Mouse (Mus musculus) embryonic facial prominence, embryonic 15.5 days (tissue): ENCODE measurements around the gene Lyg2. TPM values are rescaled to one million over a fixed set of nuclear protein-coding genes. Genes with fewer than 3 reads are reported as not detected.

ENCODE experiments used
- ATAC-seq: fragments of 200-750 bp; cut with Nextera tagmentation; 2 replicates; pipeline ENCODE4 v1.8.0; 2017; ENCODE audit warnings: low read depth, moderate TSS enrichment; ENCODE audit not compliant: insufficient number of reproducible peaks, low FRiP score, low TSS enrichment
- H3K27ac ChIP-seq: fragments of 300-500 bp; sonication (generic); replicated peaks from 2 replicates; pipeline ENCODE4 v1.5.1; 2015; ENCODE audit warnings: mild to moderate bottlenecking, inconsistent platforms
- H3K27me3 ChIP-seq: fragments of 300-500 bp; sonication (generic); 2 replicates; pipeline ENCODE4 v1.6.1; 2015; ENCODE audit warnings: inconsistent platforms
- H3K36me3 ChIP-seq: fragments of 300-500 bp; sonication (generic); 2 replicates; pipeline ENCODE4 v1.6.1; 2015; ENCODE audit warnings: mild to moderate bottlenecking, inconsistent platforms
- H3K4me1 ChIP-seq: fragments of 300-500 bp; sonication (generic); 2 replicates; pipeline ENCODE4 v1.6.1; 2015; ENCODE audit warnings: inconsistent platforms
- H3K4me2 ChIP-seq: fragments of 300-500 bp; sonication (generic); replicated peaks from 2 replicates; pipeline ENCODE4 v1.6.1; 2015; ENCODE audit warnings: mild to moderate bottlenecking, inconsistent platforms
- H3K4me3 ChIP-seq: fragments of 300-500 bp; sonication (generic); replicated peaks from 2 replicates; pipeline ENCODE4 v1.5.1; 2015; ENCODE audit warnings: mild to moderate bottlenecking, inconsistent platforms
- H3K9ac ChIP-seq: fragments of 300-500 bp; sonication (generic); 2 replicates; pipeline ENCODE4 v1.6.1; 2015; ENCODE audit warnings: inconsistent platforms
- H3K9me3 ChIP-seq: fragments of 300-500 bp; sonication (generic); replicated peaks from 2 replicates; pipeline ENCODE4 v1.6.1; 2016; ENCODE audit warnings: inconsistent platforms
- WGBS: fragments of 180-500 bp; shearing (Covaris S2); methylation state at CpG from one replicate; pipeline ENCODE4 v1.1.7; 2015; 5-methylcytosine and 5-hydroxymethylcytosine counted together
- polyA plus RNA-seq: library from polyadenylated mRNA; unstranded; fragments of >200 nt; fragmentation: Nextera tagmentation; extraction: Ambion mirVana; gene quantifications from 2 replicates; pipeline ENCODE4 v1.2.1, GENCODE M21; 2015

Gene Lyg2
- polyA plus RNA-seq, 1 experiment from 2014 or later, result 1.7 TPM

GRCm38 (mm10) chr1:37877736-37878460, 38.4 kb downstream of the Lyg2 start:
- no peak for ATAC-seq
- H3K36me3 ChIP-seq, result peaks cover 64% of the 10 kb centered on the region
- WGBS, result 94% methylated on average over 13 of the region's 13 CpGs
- no peak overlapping the region for H3K9ac ChIP-seq
- no peaks in the 10 kb centered on the region for H3K27me3 ChIP-seq
- no peak overlapping the region for H3K4me3 ChIP-seq
- no peaks in the 10 kb centered on the region for H3K9me3 ChIP-seq
- H3K27ac ChIP-seq, result no peak overlapping the region
- no peak overlapping the region for H3K4me2 ChIP-seq
- peaks cover under 1% of the 10 kb centered on the region; the same call in 1 of the 2 replicates for H3K4me1 ChIP-seq

DNA sequence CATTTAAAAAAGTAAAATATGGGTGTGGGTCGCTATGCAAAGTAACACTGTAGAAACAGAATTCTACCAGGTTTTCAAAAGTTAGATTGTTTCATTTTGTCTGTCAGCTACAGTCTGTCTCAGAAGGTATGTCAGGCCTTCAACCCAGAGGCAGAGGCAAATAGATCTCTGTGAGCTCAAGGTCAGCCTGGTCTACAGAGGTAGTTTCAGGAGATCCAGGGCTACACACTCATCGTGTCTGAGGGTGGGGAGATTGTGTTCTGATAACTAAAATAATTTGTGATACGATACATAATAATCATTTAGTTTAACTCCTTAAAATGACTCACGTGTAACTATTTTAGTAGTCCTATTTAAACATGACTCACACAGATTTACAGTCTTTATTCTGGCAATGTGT, 43.1 kb downstream of the Lyg2 start:
- no peak overlapping the region for H3K27ac ChIP-seq
- no peaks in the 10 kb centered on the region for H3K9me3 ChIP-seq
- H3K36me3 ChIP-seq, result peaks cover 34% of the 10 kb centered on the region
- H3K4me3 ChIP-seq, result peak overlapping the region; percentile 62; the same call in 1 of the 2 replicates
- 90% methylated on average over 4 of the region's 4 CpGs for WGBS
- peaks cover 10% of the 10 kb centered on the region for H3K4me1 ChIP-seq
- no peak overlapping the region for H3K9ac ChIP-seq
- no peaks in the 10 kb centered on the region for H3K27me3 ChIP-seq
- ATAC-seq, result no peak
- H3K4me2 ChIP-seq, result peak overlapping the region; percentile 72; the same call in 1 of the 2 replicates

- Histone ChIP-seq H3K27me3 (no peaks in the 10 kb centered on the region), H3K9ac (no peak overlapping the region; the same call in 1 of the 2 replicates), H3K4me2 (peak overlapping the region; percentile 72), H3K4me1 (peaks cover 10% of the 10 kb centered on the region), H3K4me3 (peak overlapping the region; percentile 62), H3K9me3 (no peaks in the 10 kb centered on the region), H3K36me3 (peaks cover 27% of the 10 kb centered on the region), H3K27ac (peak overlapping the region; percentile 76)
- WGBS, result 5% methylated on average over 33 of the region's 33 CpGs
- ATAC-seq, result peak; percentile 90
Observed at GRCm38 (mm10) chr1:37872131-37873067, 43.9 kb downstream of the Lyg2 start.

DNA sequence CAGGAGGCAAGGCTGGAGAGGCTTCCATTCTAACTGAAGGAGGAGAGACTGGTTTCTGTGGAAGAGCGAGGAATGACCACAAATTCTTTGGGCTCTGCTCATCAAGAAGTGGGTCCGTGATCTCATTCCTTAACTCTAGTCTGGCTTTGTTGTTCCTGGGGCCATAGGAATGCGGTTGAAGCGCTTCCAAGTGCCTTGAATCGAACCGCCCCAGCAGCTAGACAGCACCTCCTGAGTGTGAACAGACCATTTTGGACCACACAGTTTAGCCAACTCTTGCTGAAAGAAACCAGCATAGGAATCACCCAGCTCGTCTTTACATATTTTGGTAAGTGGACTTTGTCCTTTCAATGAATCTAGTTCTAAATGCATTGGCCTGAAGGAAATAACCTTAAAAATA, 44.6 kb downstream of the Lyg2 start, which contains the start of gene Lipt1:
Lipt1 (plus strand) TSS at position 35 of the 400 bp plus-strand sequence.
- H3K4me3 ChIP-seq, result peak within 1 kb of the TSS; percentile 62
- WGBS, result 10% methylated on average over 7 of the region's 7 CpGs
- ATAC-seq, result no peak
- no peak within 1 kb of the TSS; the same call in 1 of the 2 replicates for H3K9ac ChIP-seq
- H3K27ac ChIP-seq, result peak within 1 kb of the TSS; percentile 76
- H3K4me1 ChIP-seq, result peaks cover 10% of the 10 kb centered on the region
- peaks cover 20% of the 10 kb centered on the region for H3K36me3 ChIP-seq
- no peaks in the 10 kb centered on the region for H3K27me3 ChIP-seq
- no peaks in the 10 kb centered on the region for H3K9me3 ChIP-seq
- peak within 1 kb of the TSS; percentile 72 for H3K4me2 ChIP-seq

- H3K27me3 ChIP-seq, result no peaks in the 10 kb centered on the region
- no peak overlapping the region for H3K27ac ChIP-seq
- no peak overlapping the region for H3K4me3 ChIP-seq
- H3K9me3 ChIP-seq, result no peaks in the 10 kb centered on the region
- H3K36me3 ChIP-seq, result no peaks in the 10 kb centered on the region
- H3K4me1 ChIP-seq, result peaks cover 17% of the 10 kb centered on the region
- H3K4me2 ChIP-seq, result no peak overlapping the region
- 47% methylated on average over 2 of the region's 2 CpGs for WGBS
- no peak for ATAC-seq
- H3K9ac ChIP-seq, result no peak overlapping the region
Observed at GRCm38 (mm10) chr1:37869362-37869761, 46.9 kb downstream of the Lyg2 start.

DNA sequence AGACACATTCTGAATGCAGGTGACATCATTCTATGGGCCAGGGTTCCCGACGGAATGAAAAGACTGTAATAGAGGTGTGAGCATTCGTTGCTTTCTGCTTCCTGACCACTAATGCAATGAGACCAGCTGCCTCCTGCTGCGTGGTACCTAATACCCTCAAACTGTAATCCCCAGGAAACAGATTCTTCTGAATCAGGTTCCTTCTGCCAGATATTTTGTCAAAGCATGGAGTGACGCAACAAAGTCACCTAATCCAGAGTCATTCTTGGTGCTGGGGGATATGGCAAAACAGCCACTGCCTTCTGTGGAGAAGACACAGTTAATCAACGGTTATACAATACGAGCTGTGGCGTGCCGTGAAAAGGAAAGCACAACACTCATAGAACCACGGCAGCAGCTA, 47.7 kb downstream of the Lyg2 start:
- no peak overlapping the region for H3K9ac ChIP-seq
- no peaks in the 10 kb centered on the region for H3K36me3 ChIP-seq
- no peaks in the 10 kb centered on the region for H3K27me3 ChIP-seq
- 52% methylated on average over 10 of the region's 10 CpGs for WGBS
- H3K4me1 ChIP-seq, result peaks cover 17% of the 10 kb centered on the region
- no peak for ATAC-seq
- H3K4me3 ChIP-seq, result no peak overlapping the region
- H3K4me2 ChIP-seq, result no peak overlapping the region
- H3K9me3 ChIP-seq, result no peaks in the 10 kb centered on the region
- no peak overlapping the region for H3K27ac ChIP-seq

GRCm38 (mm10) chr1:37867684-37868322, 48.5 kb downstream of the Lyg2 start:
- no peak overlapping the region for H3K9ac ChIP-seq
- no peak overlapping the region for H3K4me2 ChIP-seq
- no peaks in the 10 kb centered on the region for H3K27me3 ChIP-seq
- no peaks in the 10 kb centered on the region for H3K9me3 ChIP-seq
- no peaks in the 10 kb centered on the region for H3K36me3 ChIP-seq
- no peak for ATAC-seq
- 70% methylated on average over 10 of the region's 10 CpGs for WGBS
- no peak overlapping the region for H3K4me3 ChIP-seq
- peaks cover 16% of the 10 kb centered on the region for H3K4me1 ChIP-seq
- no peak overlapping the region for H3K27ac ChIP-seq

GRCm38 (mm10) chr1:37867056-37867455, 49.2 kb downstream of the Lyg2 start:
- Histone ChIP-seq H3K27ac (no peak overlapping the region), H3K36me3 (no peaks in the 10 kb centered on the region), H3K9me3 (no peaks in the 10 kb centered on the region), H3K4me1 (peaks cover 11% of the 10 kb centered on the region), H3K27me3 (no peaks in the 10 kb centered on the region), H3K9ac (no peak overlapping the region), H3K4me2 (no peak overlapping the region), H3K4me3 (no peak overlapping the region)
- ATAC-seq, result no peak
- WGBS, result 85% methylated on average over 1 of the region's 1 CpGs

DNA sequence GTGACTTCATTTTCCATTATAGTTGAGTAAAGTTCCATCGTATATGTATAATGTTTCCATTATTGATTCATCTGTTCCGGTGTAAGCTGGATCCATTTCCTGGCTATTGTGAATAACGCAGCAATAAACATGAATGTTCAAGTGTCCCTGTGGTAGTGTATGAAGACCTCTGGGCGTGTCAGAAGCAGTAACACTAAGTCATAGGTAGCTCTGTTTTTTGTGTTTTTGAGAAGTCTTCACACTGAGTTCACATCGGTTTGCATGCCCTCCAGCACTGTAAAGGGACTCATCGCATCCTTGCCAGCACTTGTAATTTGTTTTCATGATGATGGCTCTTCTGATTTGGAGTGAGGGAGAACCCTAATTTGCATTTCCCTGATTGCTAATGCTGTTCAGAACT, 50.0 kb downstream of the Lyg2 start, which contains the start of gene Tsga10:
Tsga10 (minus strand) TSS at position 144 of the 400 bp plus-strand sequence.
- Histone ChIP-seq H3K9me3 (no peaks in the 10 kb centered on the region), H3K36me3 (no peaks in the 10 kb centered on the region), H3K27me3 (no peaks in the 10 kb centered on the region), H3K4me1 (peaks cover 7% of the 10 kb centered on the region), H3K4me2 (peak within 1 kb of the TSS; percentile 77), H3K27ac (peak within 1 kb of the TSS; percentile 91), H3K4me3 (peak within 1 kb of the TSS; percentile 64), H3K9ac (peak within 1 kb of the TSS; percentile 53)
- 76% methylated on average over 6 of the region's 6 CpGs for WGBS
- no peak for ATAC-seq

DNA sequence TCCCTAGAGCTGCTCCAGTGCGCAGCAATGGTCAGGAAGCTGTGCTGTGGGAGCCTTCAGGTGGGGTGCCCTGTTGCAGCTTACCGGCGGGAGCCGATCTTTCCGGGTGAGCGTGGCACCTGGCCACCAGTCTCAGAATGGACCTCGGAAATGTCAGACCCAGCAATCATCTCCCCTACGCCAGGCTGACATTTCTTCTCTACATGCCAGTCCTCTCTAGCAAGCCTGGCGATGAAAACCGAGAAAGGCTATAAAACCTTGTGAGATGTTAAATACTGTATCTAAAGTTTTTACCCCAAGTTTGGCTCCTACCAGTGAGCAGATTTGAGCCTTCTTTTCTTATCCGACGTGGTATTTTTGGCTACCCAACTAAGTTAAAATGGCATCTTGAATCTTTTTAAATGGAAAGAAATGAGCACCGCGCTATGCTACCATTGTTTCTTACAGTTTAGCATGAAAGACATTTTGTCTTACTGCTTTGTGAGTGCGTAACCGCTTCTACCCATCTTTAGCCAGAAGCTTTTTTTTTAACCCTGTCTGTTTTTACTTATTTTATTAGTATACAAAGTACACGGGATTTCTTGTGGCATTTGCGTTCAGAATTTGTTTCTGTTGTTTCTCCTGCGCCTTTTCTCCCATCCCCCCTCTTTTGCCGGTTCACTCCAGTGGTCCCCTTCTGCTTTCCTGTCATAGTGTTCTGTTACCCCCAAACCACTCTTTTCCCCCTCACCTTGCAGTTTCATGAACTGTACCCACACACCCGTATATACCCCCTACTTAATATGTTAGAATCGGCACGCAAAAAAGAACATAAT, 50.7 kb downstream of the Lyg2 start:
- Histone ChIP-seq H3K27me3 (no peaks in the 10 kb centered on the region), H3K4me3 (peak overlapping the region; percentile 64), H3K4me2 (peak overlapping the region; percentile 77), H3K9ac (peak overlapping the region; percentile 53), H3K9me3 (no peaks in the 10 kb centered on the region), H3K36me3 (no peaks in the 10 kb centered on the region), H3K4me1 (peaks cover 7% of the 10 kb centered on the region), H3K27ac (peak overlapping the region; percentile 91)
- no peak for ATAC-seq
- 9% methylated on average over 23 of the region's 23 CpGs for WGBS
